Mouse (Mus musculus): ENCODE data around the gene Upp2. TPM values are rescaled to one million over a fixed set of nuclear protein-coding genes. Genes with fewer than 3 reads are reported as not detected.

The Upp2 gene
- total RNA-seq, 2 experiments from 2014 or later = 2.7 to 5.0 TPM

- intact Hi-C loops (cut with DNase I) = loop anchor here (1.0 to 10.0 kb wide), 4 partner anchors 83 to 640 kb away; partner anchors contain the start of genes Acvr1 and Upp2
- peak; percentile 57 to 72 for DNase-seq
Measured at GRCm38 (mm10) chr2:58665081-58665814, 98.2 kb downstream of the Upp2 start.

- DNase-seq = no peak
- intact Hi-C loops (cut with DNase I) = loop anchor here (5.0 to 10.0 kb wide), 3 partner anchors 85 to 642 kb away; partner anchors contain the start of genes Acvr1 and Upp2
Measured at GRCm38 (mm10) chr2:58667298-58667697, 100.2 kb downstream of the Upp2 start.

DNA sequence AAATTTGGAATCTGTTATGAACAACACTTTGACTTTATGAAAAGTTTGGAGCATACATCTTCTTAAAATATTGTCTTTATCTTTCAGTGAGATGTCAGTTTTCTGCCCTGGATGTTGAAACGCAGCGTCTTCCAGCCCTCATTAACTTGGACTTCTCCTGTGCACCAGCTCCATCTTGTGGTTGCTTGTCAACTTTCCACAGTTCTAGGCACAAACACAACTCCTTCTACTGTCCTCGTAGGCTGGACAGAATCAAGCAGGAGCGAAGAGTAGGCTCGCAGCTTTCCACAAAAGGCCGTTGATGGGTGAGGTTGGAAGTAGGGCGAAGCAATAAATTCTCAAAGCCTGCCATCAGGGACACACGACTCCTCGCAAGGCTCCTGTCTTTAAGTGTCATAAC lies 100.9 kb downstream of the Upp2 start:
- intact Hi-C loops (cut with DNase I) = loop anchor here (1.0 to 10.0 kb wide), 4 partner anchors 86 to 643 kb away; partner anchors contain the start of genes Acvr1 and Upp2
- peak; percentile 68 to 69 for DNase-seq

- no peak for DNase-seq
- intact Hi-C loops (cut with DNase I) = loop anchor here (5.0 to 10.0 kb wide), 3 partner anchors 87 to 644 kb away; partner anchors contain the start of genes Acvr1 and Upp2
Measured at GRCm38 (mm10) chr2:58669114-58669513, 102.0 kb downstream of the Upp2 start.

GRCm38 (mm10) chr2:58672520-58672919 lies 105.4 kb downstream of the Upp2 start:
- no peak for DNase-seq
- intact Hi-C loops (cut with DNase I) = no loop called here

- intact Hi-C loops (cut with DNase I) = loop anchor here (1.0 to 5.0 kb wide), 2 partner anchors 742 to 759 kb away; no protein-coding TSS in a partner anchor
- DNase-seq = no peak
Measured at GRCm38 (mm10) chr2:58679968-58680367, 112.9 kb downstream of the Upp2 start.

DNA sequence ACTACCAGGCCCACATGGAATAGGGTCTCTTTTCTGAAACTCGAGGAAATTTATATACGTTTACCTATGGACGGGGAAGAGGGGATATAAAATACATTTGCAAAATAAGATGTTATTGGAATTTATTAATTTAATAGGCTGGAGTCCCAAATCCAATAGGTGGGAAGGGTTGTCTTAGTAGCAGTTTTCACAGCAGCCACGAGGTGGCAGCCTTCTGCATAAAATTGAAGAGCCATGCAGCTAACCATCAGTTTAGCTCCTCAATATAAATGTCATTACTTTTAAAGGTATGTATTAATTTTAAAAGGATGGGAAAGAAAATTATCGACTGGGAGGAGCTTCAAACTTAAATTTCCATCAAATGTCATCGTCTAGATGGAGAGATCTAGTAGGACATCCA lies 113.7 kb downstream of the Upp2 start:
- intact Hi-C loops (cut with DNase I) = loop anchor here (1.0 to 5.0 kb wide), 2 partner anchors 742 to 759 kb away; no protein-coding TSS in a partner anchor
- DNase-seq = peak; percentile 57 to 79

- DNase-seq = no peak
- intact Hi-C loops (cut with DNase I) = loop anchor here (5.0 kb wide), 1 partner anchor 741 kb away; no protein-coding TSS in a partner anchor
Measured at GRCm38 (mm10) chr2:58681394-58681793, 114.3 kb downstream of the Upp2 start.

DNA sequence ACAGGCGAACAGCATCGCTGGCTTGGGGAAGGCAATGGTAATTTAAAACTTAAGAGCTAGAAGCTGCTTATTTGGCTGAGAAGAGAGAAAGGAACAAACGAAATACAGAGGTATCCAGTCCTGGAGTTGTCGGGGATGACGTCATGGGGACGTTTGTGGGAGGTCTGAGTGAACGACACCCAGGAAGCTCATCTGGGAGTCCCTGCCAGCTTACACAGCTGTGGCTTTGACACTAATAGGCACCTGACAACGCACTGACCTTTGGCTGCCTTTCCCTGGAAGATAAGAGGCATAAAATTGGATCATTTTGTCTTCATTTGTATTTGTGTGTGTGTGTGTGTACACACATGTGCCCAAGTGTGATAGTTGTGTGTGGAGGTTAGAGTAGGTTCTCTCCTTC lies 130.4 kb downstream of the Upp2 start:
- intact Hi-C loops (cut with DNase I) = no loop called here
- no peak for DNase-seq

- intact Hi-C loops (cut with DNase I) = loop anchor here (1.0 kb wide), 1 partner anchor 738 kb away; no protein-coding TSS in a partner anchor
- peak; percentile 66 to 72 for DNase-seq
Measured at GRCm38 (mm10) chr2:58699931-58700330, 132.8 kb downstream of the Upp2 start.

- no peak for DNase-seq
- intact Hi-C loops (cut with DNase I) = loop anchor here (1.0 kb wide), 1 partner anchor 738 kb away; no protein-coding TSS in a partner anchor
Measured at GRCm38 (mm10) chr2:58700354-58700753, 133.3 kb downstream of the Upp2 start.

DNA sequence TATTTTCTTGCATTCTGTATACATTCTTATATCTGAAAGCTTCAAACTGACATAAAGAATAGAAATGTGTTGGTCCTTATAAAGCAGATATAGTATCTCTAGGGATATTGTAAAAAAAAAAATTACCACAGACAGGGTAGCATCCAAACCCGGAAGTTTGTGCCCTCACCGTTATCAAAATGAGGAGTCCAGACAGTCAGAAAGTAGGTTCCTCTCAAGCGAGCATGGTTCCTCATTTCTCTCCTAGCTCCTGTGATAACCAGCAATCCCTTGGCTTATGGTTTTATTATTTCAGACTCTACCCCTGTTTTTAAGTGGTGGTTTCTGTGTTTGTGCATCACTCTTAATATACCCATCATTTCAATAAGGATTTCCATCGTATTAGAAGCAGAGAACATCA lies 134.5 kb downstream of the Upp2 start:
- intact Hi-C loops (cut with DNase I) = no loop called here
- no peak for DNase-seq

DNA sequence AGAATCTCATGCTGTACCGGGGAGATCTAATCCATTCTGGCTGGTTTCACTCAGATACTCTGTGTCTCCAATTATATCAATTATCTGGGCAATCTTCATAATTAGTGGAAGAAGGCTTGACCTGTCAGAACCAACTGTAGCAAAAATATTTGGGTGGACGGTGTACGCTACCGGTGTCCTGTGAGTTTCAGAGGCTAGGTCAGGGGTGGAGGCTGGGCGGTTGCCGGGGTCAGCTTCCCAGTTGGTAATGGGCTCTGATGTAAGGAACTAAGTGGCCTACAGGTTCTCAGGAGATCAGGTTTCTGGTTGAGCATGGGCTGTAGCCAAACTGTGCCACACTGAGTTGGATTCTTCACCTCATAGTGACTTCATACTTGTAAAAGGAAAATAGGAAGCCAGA lies 136.1 kb downstream of the Upp2 start:
- DNase-seq = no peak
- intact Hi-C loops (cut with DNase I) = no loop called here

- DNase-seq = no peak
- intact Hi-C loops (cut with DNase I) = no loop called here
Measured at GRCm38 (mm10) chr2:58703646-58704045, 136.5 kb downstream of the Upp2 start.

GRCm38 (mm10) chr2:58704576-58704975 lies 137.5 kb downstream of the Upp2 start:
- DNase-seq = no peak
- intact Hi-C loops (cut with DNase I) = no loop called here

- no peak for DNase-seq
- intact Hi-C loops (cut with DNase I) = no loop called here
Measured at GRCm38 (mm10) chr2:58707676-58708075, 140.6 kb downstream of the Upp2 start.

DNA sequence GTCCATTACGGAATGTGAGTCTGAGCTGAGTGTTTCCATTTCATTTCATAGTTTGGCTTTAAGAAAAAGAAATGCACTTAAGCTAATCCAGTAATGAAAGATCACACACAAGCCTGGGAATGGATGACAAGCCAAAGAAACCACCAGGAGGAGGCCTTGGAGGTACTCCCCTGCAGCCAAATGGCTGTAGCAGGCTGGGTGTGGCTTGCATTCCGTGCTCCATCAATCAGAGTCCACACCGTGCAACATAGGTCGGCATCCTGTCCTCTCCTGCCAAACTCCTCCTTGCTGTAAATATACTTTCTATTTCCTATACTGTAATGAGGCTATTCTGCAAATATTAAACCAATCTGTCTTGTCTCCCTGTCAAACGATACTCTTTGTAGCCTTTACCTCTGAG lies 143.1 kb downstream of the Upp2 start:
- intact Hi-C loops (cut with DNase I) = no loop called here
- no peak for DNase-seq

- DNase-seq = no peak
- intact Hi-C loops (cut with DNase I) = no loop called here
Measured at GRCm38 (mm10) chr2:58711049-58711448, 144.0 kb downstream of the Upp2 start.

DNA sequence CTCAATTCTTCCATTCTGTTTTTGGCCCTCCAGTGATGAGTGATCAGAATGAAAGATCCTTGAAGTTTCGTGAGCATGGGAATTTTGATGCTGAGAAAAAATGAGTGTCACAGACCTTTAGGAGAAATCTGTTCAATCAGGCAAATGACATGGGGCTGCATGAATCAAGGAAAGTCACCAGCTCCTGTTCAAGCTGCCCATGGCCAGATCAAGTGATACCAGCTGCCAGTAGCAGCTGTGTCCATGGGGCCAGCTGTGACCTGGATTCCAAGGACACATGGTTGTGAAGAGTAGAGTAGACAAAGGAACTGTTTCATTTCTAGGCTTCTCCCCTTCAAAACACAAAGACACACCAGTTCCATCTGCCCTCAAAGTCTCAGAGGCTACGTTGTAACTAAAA lies 144.4 kb downstream of the Upp2 start:
- intact Hi-C loops (cut with DNase I) = no loop called here
- DNase-seq = no peak

- intact Hi-C loops (cut with DNase I) = no loop called here
- DNase-seq = peak; percentile 80
Measured at GRCm38 (mm10) chr2:58711935-58712334, 144.8 kb downstream of the Upp2 start.

DNA sequence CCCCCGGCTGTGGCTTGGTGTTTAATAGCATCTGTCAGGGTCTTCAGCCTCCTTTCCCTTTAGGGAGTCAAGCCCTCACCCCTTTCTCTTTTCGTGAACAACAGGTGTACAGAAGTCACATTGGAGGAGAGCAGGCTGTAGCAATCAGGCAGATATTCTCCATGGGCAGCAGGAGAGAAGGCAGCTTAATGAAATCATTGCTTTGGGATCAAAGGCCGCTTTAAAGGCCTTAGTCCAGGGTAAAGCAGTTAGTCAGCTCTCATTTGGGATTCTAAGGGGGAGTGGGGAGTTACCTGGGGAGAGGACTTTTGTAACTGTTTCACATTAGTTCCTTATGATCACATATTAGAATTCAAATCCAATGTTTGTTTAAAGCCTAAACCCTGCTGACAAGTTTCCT lies 150.8 kb downstream of the Upp2 start:
- intact Hi-C loops (cut with DNase I) = no loop called here
- DNase-seq = no peak
